Mouse (Mus musculus) kidney, adult 2 months (tissue): ENCODE measurements around the gene Prkd3.

Experiments used
- CTCF ChIP-seq: fragments of 200-500 bp; conservative IDR thresholded peaks from 2 replicates; pipeline ENCODE4 v1.5.1; 2011; ENCODE audit warnings: low read depth, mild to moderate bottlenecking, control low read depth, low read length, moderate library complexity, mixed read lengths; ENCODE audit not compliant: insufficient read depth, insufficient read length
- POLR2A ChIP-seq: fragments of 200-500 bp; IDR thresholded peaks from one replicate; pipeline ENCODE4 v1.6.1; 2011; ENCODE audit warnings: low read depth, low read length, control low read depth

GRCm38 (mm10) chr17:78917696-78918095, 102.9 kb downstream of the Prkd3 start:
- TF ChIP-seq POLR2A (no peak), CTCF (no peak)
